Mouse (Mus musculus) embryonic facial prominence, embryonic 10.5 days (tissue): ENCODE data around the gene Cep19. TPM values are rescaled to one million over a fixed set of nuclear protein-coding genes. Genes with fewer than 3 reads are reported as not detected.

Source experiments
- DNase-seq: peaks from one replicate; pipeline ENCODE4 v3.0.0-alpha.2; 2017; ENCODE audit warnings: low spot score
- H3K27ac ChIP-seq: fragments of 300-500 bp; sonication (generic); replicated peaks from 2 replicates; pipeline ENCODE4 v1.5.1; 2016; ENCODE audit warnings: mild to moderate bottlenecking
- H3K27me3 ChIP-seq: fragments of 300-500 bp; sonication (generic); replicated peaks from 2 replicates; pipeline ENCODE4 v1.6.1; 2016; ENCODE audit warnings: low read depth, mild to moderate bottlenecking; ENCODE audit not compliant: poor library complexity, severe bottlenecking
- H3K36me3 ChIP-seq: fragments of 300-500 bp; sonication (generic); replicated peaks from 2 replicates; pipeline ENCODE4 v1.6.1; 2016; ENCODE audit warnings: mild to moderate bottlenecking, moderate library complexity
- H3K4me1 ChIP-seq: fragments of 300-500 bp; sonication (generic); 2 replicates; pipeline ENCODE4 v1.6.1; 2016
- H3K4me3 ChIP-seq: fragments of 300-500 bp; sonication (generic); 2 replicates; pipeline ENCODE4 v1.5.1; 2016; ENCODE audit warnings: mild to moderate bottlenecking, moderate library complexity
- H3K9me3 ChIP-seq: fragments of 300-500 bp; sonication (generic); 2 replicates; pipeline ENCODE4 v1.6.1; 2016; ENCODE audit warnings: mild to moderate bottlenecking
- WGBS: fragments of 180-500 bp; shearing (Covaris S2); methylation state at CpG from one replicate; pipeline ENCODE4 v1.1.7; 2016; 5-methylcytosine and 5-hydroxymethylcytosine counted together
- polyA plus RNA-seq: library from polyadenylated mRNA; unstranded; fragments of >200 nt; fragmentation: Nextera tagmentation; extraction: Ambion mirVana; gene quantifications from 2 replicates; pipeline ENCODE4 v1.2.1, GENCODE M21; 2016

Gene Cep19
- polyA plus RNA-seq, 1 experiment from 2014 or later, result 36.5 TPM

DNA sequence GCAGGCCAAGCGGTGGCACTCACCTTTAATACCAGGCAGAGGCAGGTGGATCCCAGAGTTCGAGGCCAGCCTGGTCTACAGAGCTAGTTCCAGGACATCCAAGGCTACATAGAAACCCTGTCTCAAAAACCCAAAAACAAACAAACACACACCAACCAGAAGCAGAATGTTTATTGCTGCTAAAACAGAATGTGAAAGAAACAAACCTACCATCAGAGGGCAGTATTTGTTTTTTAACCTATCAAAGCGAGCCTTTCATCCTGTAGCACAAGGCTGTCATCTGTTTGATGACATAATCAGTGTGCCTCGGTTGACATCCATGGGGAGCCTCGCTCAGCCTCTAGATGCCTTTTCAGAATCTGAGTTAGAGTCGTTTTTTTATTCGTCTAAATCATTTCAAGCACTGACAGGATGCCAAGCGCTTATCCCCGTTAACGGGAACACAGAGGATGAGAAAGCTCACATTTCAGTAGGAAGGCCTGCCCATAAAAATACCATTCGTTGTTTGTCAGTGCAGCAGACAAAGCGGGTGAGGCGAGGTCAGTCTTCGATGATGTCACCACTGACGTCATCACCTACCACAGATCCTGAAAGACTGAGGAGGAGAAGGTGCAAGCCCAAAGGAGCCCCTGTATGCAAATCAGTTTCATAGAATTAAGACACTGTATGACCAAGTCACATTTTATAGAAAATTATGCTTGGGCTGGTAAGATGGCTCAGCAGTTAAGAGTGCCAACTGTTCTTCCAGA lies 11.5 kb downstream of the Cep19 start:
- WGBS, result 86% methylated on average over 15 of the region's 15 CpGs

DNA sequence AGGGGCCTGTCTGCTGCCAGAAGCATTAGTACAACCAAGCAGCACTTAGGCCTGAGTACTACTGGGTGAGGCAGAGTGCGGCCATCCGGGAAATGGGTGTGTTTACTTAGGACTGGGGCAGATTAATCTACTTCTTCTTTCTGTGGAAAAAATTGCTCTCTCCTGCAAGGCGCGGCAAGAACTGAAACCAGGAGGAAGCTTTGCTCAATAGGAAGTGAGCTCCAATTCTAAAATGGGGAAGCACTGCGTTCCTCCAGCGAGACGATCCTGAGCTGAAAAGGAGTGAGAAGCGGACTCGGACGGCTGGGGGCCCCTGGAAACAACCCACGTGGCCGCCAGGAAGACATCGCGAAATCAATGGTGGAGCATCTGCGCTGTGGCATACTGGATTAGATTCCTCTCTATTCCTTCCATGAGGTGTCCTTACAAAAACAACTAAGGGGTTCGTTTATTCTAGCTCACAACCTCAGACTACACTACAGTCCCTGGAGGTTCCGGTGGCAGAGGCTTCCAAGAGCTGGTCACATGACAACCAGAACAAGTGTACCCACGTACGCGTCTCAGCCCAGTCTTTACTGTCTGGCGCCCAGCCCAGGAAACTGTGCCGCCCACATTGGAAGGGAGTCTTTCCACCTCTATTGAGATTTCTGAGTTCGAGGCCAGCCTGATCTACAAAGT lies 14.1 kb downstream of the Cep19 start:
- H3K4me3 ChIP-seq, result no peak overlapping the region
- 0 out of 2 replicates have a peak, but pooled peaks cover 4% of the 10 kb centered on the region for H3K4me1 ChIP-seq
- 72% methylated on average over 23 of the region's 23 CpGs for WGBS
- H3K36me3 ChIP-seq, result peaks cover 22% of the 10 kb centered on the region
- H3K27ac ChIP-seq, result no peak overlapping the region
- 0 out of 2 replicates have a peak, but pooled peaks cover 3% of the 10 kb centered on the region for H3K9me3 ChIP-seq
- DNase-seq, result no peak
- H3K27me3 ChIP-seq, result no peaks in the 10 kb centered on the region

More for the DNA sequence above, 11.5 kb downstream of the Cep19 start:
- H3K27ac ChIP-seq, result no peak overlapping the region
- 0 out of 2 replicates have a peak, but pooled peaks cover 3% of the 10 kb centered on the region for H3K9me3 ChIP-seq
- 0 out of 2 replicates have a peak, but pooled peaks cover 4% of the 10 kb centered on the region for H3K4me1 ChIP-seq
- DNase-seq, result no peak
- H3K4me3 ChIP-seq, result no peak overlapping the region
- no peaks in the 10 kb centered on the region for H3K27me3 ChIP-seq
- peaks cover 46% of the 10 kb centered on the region for H3K36me3 ChIP-seq

DNA sequence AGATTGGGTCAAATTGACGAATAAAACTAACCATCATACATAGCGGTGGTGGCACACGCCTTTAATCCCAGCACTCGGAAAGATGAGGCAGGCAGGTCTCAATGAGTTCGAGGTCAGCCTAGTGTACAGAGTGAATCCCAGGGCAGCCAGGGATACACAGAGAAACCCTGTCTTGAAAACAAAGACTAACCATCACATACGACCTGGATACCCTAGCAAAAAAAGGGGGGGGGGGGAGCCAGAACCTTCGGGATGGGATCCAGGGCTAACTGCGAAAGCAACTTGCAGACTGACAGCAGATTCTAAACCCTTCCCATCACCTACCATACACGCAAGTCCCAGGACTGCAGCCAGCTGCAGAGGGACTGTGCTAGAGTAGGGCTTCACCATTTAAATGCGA lies 14.8 kb downstream of the Cep19 start:
- Histone ChIP-seq H3K36me3 (peaks cover 17% of the 10 kb centered on the region), H3K4me3 (no peak overlapping the region), H3K4me1 (0 out of 2 replicates have a peak, but pooled peaks cover 4% of the 10 kb centered on the region), H3K9me3 (0 out of 2 replicates have a peak, but pooled peaks cover 3% of the 10 kb centered on the region), H3K27ac (no peak overlapping the region), H3K27me3 (no peaks in the 10 kb centered on the region)
- WGBS, result 85% methylated on average over 10 of the region's 10 CpGs
- DNase-seq, result no peak

DNA sequence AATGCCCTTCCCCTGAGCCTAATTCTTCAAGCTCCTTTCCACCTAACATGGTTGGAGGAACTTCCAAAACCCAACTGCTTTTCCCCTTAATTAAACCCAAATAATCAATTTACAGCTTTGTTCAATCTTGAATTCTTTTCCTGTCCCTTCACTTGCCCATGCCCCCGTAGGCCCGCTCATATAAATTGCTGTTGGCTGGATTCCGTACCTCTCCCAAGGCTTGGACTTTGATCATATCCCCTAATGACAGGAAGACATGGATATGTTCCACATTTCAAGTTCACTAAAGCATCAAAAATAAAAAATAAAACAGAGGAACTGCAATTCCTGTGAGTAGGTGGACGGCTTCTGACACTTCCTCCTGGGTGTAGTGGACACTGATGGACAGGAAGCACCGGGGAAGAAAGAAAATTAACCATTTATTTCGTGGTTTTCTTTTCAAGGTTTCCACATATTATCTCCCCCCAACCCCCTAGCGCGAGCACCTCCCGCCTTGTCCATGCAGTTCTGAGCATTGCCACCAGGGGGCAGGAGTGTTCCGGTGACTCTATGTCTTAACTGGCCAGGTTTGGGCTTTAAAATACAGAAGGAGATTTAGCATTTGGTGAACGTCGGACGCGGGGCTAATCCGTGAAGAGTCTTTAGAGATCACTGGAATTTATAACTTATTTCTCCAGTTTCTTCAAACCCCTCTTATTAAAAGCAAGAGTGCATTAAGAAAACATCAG lies 15.5 kb downstream of the Cep19 start:
- peak; percentile 87 for DNase-seq
- Histone ChIP-seq H3K27ac (no peak overlapping the region), H3K4me1 (0 out of 2 replicates have a peak, but pooled peaks cover 4% of the 10 kb centered on the region), H3K36me3 (peaks cover 10% of the 10 kb centered on the region), H3K4me3 (no peak overlapping the region), H3K9me3 (0 out of 2 replicates have a peak, but pooled peaks cover 3% of the 10 kb centered on the region), H3K27me3 (no peaks in the 10 kb centered on the region)
- 20% methylated on average over 15 of the region's 15 CpGs for WGBS

DNA sequence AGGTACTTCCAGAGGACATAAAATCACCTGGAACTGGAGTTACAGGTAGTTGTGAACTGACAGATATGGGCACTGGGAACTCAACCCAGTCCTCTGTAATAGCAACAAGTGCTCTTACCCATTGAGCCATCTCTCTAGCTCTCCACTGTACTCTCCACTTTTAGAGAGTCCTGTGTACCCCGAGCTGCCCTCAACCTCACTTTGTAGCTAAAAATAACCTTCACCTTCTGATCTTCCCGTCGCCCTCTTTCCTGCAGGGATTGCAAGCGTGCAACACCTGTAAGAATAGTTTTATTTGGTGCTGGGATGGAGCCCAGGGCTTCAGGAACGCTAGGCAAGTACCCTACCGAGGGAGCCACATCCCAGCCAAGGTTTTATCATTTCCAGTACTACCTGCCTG lies 16.2 kb downstream of the Cep19 start:
- DNase-seq, result no peak
- Histone ChIP-seq H3K4me3 (no peak overlapping the region), H3K4me1 (0 out of 2 replicates have a peak, but pooled peaks cover 4% of the 10 kb centered on the region), H3K36me3 (peaks cover 3% of the 10 kb centered on the region; the same call in 1 of the 2 replicates), H3K9me3 (no peaks in the 10 kb centered on the region), H3K27ac (no peak overlapping the region), H3K27me3 (no peaks in the 10 kb centered on the region)
- 70% methylated on average over 6 of the region's 6 CpGs for WGBS

DNA sequence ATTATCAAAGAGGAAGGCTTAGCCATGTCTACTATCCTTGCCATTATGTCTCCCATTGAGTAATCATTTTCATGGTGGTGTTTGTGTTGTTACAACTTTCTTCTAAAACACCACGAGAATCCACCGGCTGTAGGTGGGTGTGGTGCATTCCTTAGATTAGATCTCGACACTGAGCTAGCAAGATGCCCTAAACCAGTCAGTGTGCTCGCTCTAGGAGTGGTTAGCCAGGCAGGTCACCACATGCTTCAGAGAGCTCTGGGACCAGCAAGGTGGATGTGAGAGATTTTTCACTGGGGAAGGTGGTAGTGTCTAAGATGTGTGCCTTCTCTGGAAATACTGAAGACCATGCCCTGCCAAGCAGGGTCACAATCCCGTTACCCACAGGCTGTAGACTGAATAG lies 16.6 kb downstream of the Cep19 start:
- H3K27ac ChIP-seq, result no peak overlapping the region
- no peaks in the 10 kb centered on the region for H3K9me3 ChIP-seq
- no peak for DNase-seq
- H3K36me3 ChIP-seq, result no peaks in the 10 kb centered on the region
- H3K4me1 ChIP-seq, result 0 out of 2 replicates have a peak, but pooled peaks cover 4% of the 10 kb centered on the region
- no peak overlapping the region for H3K4me3 ChIP-seq
- 60% methylated on average over 5 of the region's 5 CpGs for WGBS
- H3K27me3 ChIP-seq, result no peaks in the 10 kb centered on the region

DNA sequence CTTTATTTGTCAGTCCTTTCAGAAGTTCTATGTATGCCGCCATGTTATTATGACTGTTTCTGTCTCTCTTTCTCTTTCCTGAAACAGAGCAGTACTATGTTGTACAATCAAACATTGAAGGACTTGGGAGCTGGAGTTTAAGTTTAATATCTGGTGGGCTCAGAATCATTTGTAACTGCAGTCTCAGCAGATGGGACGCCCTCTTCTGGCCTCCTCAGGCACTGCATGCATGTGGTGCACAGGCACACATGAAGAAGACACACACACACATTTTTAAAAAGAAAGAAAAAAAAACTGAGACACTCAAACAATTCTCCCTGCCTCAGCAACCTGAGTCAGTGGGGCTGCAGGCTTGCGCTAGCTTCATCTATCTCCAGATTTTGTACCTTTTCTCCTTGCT lies 20.9 kb downstream of the Cep19 start:
- H3K27ac ChIP-seq, result no peak overlapping the region
- 0 out of 2 replicates have a peak, but pooled peaks cover 4% of the 10 kb centered on the region for H3K4me1 ChIP-seq
- no peaks in the 10 kb centered on the region for H3K27me3 ChIP-seq
- H3K4me3 ChIP-seq, result no peak overlapping the region
- WGBS, result 78% methylated on average over 3 of the region's 3 CpGs
- DNase-seq, result no peak
- H3K36me3 ChIP-seq, result no peaks in the 10 kb centered on the region
- H3K9me3 ChIP-seq, result no peaks in the 10 kb centered on the region

DNA sequence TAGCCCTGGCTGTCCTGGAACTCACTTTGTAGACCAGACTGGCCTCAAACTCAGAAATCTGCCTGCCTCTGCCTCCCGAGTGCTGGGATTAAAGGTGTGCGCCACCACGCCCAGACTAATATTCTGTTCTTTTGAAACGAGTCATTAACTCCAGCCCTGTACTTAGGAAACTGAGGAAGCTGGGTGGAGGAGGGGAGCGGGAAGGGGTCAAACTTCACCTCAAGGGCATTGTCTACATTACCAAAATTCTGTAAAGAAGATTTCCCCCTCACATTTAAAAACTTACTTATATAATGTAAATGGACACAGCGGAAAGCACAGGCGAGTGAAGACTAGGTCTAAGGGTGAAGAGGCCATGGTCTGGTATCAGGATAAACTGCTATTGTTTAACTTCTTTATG lies 24.4 kb downstream of the Cep19 start:
- no peak for DNase-seq
- WGBS, result 92% methylated on average over 7 of the region's 7 CpGs

DNA sequence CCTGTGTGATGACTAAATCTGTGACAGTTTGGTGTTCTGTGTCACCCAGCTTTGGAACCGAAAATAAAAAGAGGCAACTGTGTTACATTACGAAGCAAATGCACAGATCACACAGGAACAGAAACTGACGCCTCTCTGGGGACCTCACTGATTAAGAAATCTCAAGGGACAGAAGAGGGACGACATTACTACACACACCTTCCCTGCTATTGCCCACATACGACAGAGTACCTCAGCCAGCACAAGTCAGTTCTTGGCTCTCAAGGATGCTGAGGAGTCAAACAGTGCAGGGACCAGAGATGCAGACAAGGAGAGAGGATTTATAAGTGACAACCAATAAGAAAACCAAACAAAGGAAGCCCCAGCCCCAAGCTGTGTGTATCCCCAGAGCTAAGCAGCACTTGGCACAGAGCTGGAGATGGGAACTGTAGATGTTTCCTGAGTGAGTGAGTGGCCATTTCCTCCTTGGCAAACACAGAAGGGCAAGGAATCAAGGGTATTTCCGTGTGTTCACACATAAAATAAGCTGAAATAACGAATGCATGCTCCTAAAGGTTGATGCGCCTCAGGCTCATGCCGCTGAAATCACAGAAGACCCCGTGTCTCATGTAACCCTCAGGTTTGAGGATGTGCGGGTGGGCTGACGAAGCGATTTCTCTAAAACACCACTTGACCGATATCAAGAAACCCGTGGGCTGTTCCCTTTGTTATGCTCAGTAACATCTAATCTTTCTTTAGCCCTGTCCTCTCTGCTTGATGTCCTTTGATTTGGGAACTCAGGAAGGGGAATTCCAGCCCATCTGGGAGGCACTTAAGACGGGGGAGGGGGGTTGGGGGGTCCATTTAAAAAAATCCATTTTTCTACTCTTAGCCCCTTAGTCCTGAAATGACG lies 25.1 kb downstream of the Cep19 start:
- no peak overlapping the region for H3K27ac ChIP-seq
- 73% methylated on average over 17 of the region's 17 CpGs for WGBS
- H3K9me3 ChIP-seq, result no peaks in the 10 kb centered on the region
- no peaks in the 10 kb centered on the region for H3K4me1 ChIP-seq
- no peaks in the 10 kb centered on the region for H3K27me3 ChIP-seq
- no peak for DNase-seq
- no peak overlapping the region for H3K4me3 ChIP-seq
- no peaks in the 10 kb centered on the region for H3K36me3 ChIP-seq

More for the DNA sequence above, 24.4 kb downstream of the Cep19 start:
- no peaks in the 10 kb centered on the region for H3K9me3 ChIP-seq
- no peaks in the 10 kb centered on the region for H3K27me3 ChIP-seq
- H3K27ac ChIP-seq, result no peak overlapping the region
- H3K36me3 ChIP-seq, result no peaks in the 10 kb centered on the region
- H3K4me3 ChIP-seq, result no peak overlapping the region
- no peaks in the 10 kb centered on the region for H3K4me1 ChIP-seq

DNA sequence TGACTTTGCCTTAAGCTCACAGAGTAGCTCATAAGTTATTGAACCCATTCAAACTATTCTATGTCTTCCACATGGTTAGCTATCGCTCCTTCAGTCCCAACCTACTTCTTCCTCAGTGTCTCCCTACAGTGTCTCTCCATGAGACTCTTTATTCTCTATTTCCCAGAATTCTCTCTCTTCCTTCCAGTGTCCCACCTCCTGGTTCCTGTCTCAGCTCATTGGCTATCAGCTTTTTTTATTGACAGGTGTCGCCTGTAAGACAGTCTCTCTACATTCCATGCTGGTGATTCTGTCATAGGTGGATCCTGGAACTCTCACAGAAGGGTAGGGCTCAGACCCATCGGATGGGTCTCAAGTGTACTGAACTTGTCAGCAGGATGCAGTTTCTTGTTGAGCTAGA lies 25.8 kb downstream of the Cep19 start:
- no peak for DNase-seq
- Histone ChIP-seq H3K36me3 (no peaks in the 10 kb centered on the region), H3K4me1 (peaks cover 4% of the 10 kb centered on the region; the same call in 1 of the 2 replicates), H3K27ac (no peak overlapping the region), H3K27me3 (no peaks in the 10 kb centered on the region), H3K4me3 (no peak overlapping the region), H3K9me3 (no peaks in the 10 kb centered on the region)
- WGBS, result 93% methylated on average over 3 of the region's 3 CpGs

DNA sequence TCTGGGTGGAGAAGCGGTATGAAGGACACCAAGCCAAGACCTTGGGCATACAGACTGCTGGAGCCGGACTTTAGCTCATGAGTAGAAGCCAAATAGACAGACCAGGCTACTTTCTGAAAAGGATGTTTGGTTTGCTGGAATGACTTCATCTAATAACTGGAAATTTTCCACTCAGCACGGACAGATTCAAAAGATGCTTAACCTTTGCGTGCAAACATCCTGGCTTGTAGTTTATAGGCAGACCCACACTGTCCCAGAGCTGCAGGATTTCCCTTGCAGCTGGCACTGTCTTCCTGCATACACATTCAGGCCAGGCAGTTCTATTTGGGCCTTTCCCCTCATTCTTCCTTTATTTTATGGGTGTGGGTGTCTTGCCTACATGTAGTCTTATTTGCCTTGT lies 27.4 kb downstream of the Cep19 start:
- Histone ChIP-seq H3K9me3 (no peaks in the 10 kb centered on the region), H3K27ac (no peak overlapping the region), H3K4me1 (peaks cover 5% of the 10 kb centered on the region; the same call in 1 of the 2 replicates), H3K36me3 (no peaks in the 10 kb centered on the region), H3K27me3 (no peaks in the 10 kb centered on the region), H3K4me3 (no peak overlapping the region)
- no peak for DNase-seq
- 88% methylated on average over 4 of the region's 4 CpGs for WGBS
